Mouse (Mus musculus): Measurements from ENCODE around the gene Krt86. TPM values are rescaled to one million over a fixed set of nuclear protein-coding genes. Genes with fewer than 3 reads are reported as not detected.
A peak's percentile ranks its signal among the peaks of the same experiment; 100 is the strongest.
"Not testable (repeated sequence)": the region's sequence is repeated elsewhere in the genome, so short reads cannot be mapped to it uniquely, and the experiment has no call there.

The Krt86 gene
- total RNA-seq, 2 experiments from 2014 or later: not detected

- intact Hi-C loops (cut with DNase I; ENCODE audit: low total_unique reads): no loop called here
- DNase-seq: no peak
Measured at GRCm38 (mm10) chr15:101485911-101486635, 12.8 kb downstream of the Krt86 start.

- DNase-seq: no peak
- intact Hi-C loops (cut with DNase I; ENCODE audit: low total_unique reads): loop anchor here (10.0 kb wide), 1 partner anchor 147 kb away; no protein-coding TSS in a partner anchor
Measured at GRCm38 (mm10) chr15:101491431-101491830, 18.2 kb downstream of the Krt86 start, which contains the start of gene Krt83. Krt83 (minus strand) TSS chr15:101491512.

- intact Hi-C loops (cut with DNase I; ENCODE audit: low total_unique reads): loop anchor here (10.0 kb wide), 1 partner anchor 148 kb away; no protein-coding TSS in a partner anchor
- DNase-seq: no peak
Measured at GRCm38 (mm10) chr15:101492718-101493117, 19.4 kb downstream of the Krt86 start.

- intact Hi-C loops (cut with DNase I; ENCODE audit: low total_unique reads): loop anchor here (10.0 kb wide), 1 partner anchor 149 kb away; no protein-coding TSS in a partner anchor
Measured at GRCm38 (mm10) chr15:101493713-101494112, 20.4 kb downstream of the Krt86 start.

GRCm38 (mm10) chr15:101494203-101494602, 20.9 kb downstream of the Krt86 start:
- DNase-seq: no peak
- intact Hi-C loops (cut with DNase I; ENCODE audit: low total_unique reads): loop anchor here (10.0 kb wide), 1 partner anchor 149 kb away; no protein-coding TSS in a partner anchor

More at GRCm38 (mm10) chr15:101493713-101494112, 20.4 kb downstream of the Krt86 start:
- no peak for DNase-seq

- intact Hi-C loops (cut with DNase I; ENCODE audit: low total_unique reads): loop anchor here (10.0 kb wide), 1 partner anchor 150 kb away; no protein-coding TSS in a partner anchor
- no peak for DNase-seq
Measured at GRCm38 (mm10) chr15:101495266-101495665, 22.0 kb downstream of the Krt86 start.

- no peak for DNase-seq
- intact Hi-C loops (cut with DNase I; ENCODE audit: low total_unique reads): loop anchor here (10.0 kb wide), 1 partner anchor 152 kb away; no protein-coding TSS in a partner anchor
Measured at GRCm38 (mm10) chr15:101497181-101497580, 23.9 kb downstream of the Krt86 start.

GRCm38 (mm10) chr15:101506896-101507758, 33.8 kb downstream of the Krt86 start:
- DNase-seq: no peak
- intact Hi-C loops (cut with DNase I; ENCODE audit: low total_unique reads): no loop called here

GRCm38 (mm10) chr15:101508247-101508646, 35.0 kb downstream of the Krt86 start:
- DNase-seq: no peak
- intact Hi-C loops (cut with DNase I; ENCODE audit: low total_unique reads): no loop called here

- intact Hi-C loops (cut with DNase I; ENCODE audit: low total_unique reads); DNase-seq: not testable (repeated sequence)
Measured at GRCm38 (mm10) chr15:101517161-101517560, 43.9 kb downstream of the Krt86 start, which contains the start of gene Gm49425. Gm49425 (minus strand) TSS chr15:101517261.

GRCm38 (mm10) chr15:101519792-101520191, 46.5 kb downstream of the Krt86 start:
- intact Hi-C loops (cut with DNase I; ENCODE audit: low total_unique reads): loop anchor here (5.0 to 10.0 kb wide), 2 partner anchors 185 to 453 kb away; no protein-coding TSS in a partner anchor
- peak; percentile 73 for DNase-seq

GRCm38 (mm10) chr15:101522556-101523232, 49.4 kb downstream of the Krt86 start:
- no peak for DNase-seq
- intact Hi-C loops (cut with DNase I; ENCODE audit: low total_unique reads): loop anchor here (5.0 to 10.0 kb wide), 2 partner anchors 188 to 450 kb away; no protein-coding TSS in a partner anchor

Other genes starting within 250 kb of the Krt86 start
- 1 to 10 TPM; 8.3 to 9.4 TPM for gene Grasp, start 249.3 kb upstream of the Krt86 start, total RNA-seq (2021)
- 10 to 100 TPM; 30.5 to 49.0 TPM for gene Nr4a1, start 219.2 kb upstream of the Krt86 start, total RNA-seq (2021)
- gene Atg101, start 189.2 kb upstream of the Krt86 start, total RNA-seq (2021): 10 to 100 TPM; 27.7 to 35.0 TPM
- gene 6030408B16Rik, start 180.3 kb upstream of the Krt86 start, total RNA-seq (2021): under 1 TPM; 0.22 to 0.29 TPM
- 1 to 10 TPM in 1 of 2 experiments, under 1 TPM in 1; 0.69 to 1.4 TPM for gene Krt80, start 103.3 kb upstream of the Krt86 start, total RNA-seq (2021)
- not detected for gene Krt7, start 62.4 kb upstream of the Krt86 start, total RNA-seq (2021)
- gene Krt87, start 34.7 kb upstream of the Krt86 start, total RNA-seq (2021): not detected
- not detected for gene Krt88, start 25.7 kb upstream of the Krt86 start, total RNA-seq (2021)
- gene Krt81, start 9.7 kb upstream of the Krt86 start, total RNA-seq (2021): not detected
- gene Krt83, start 18.0 kb downstream of the Krt86 start, total RNA-seq (2021): under 1 TPM in 1 of 2 experiments, not detected in 1; 0.14 TPM
- gene Gm49425, start 43.8 kb downstream of the Krt86 start, total RNA-seq (2021): not detected
- under 1 TPM in 1 of 2 experiments, not detected in 1; 0.08 TPM for gene Krt84, start 59.3 kb downstream of the Krt86 start, total RNA-seq (2021)
- gene Krt82, start 77.2 kb downstream of the Krt86 start, total RNA-seq (2021): not detected
- gene Krt90, start 89.5 kb downstream of the Krt86 start, total RNA-seq (2021): not detected
- gene Krt75, start 100.4 kb downstream of the Krt86 start, total RNA-seq (2021): not detected
- gene Gm5414, start 154.7 kb downstream of the Krt86 start, total RNA-seq (2021): not detected
- gene Gm5478, start 173.9 kb downstream of the Krt86 start, total RNA-seq (2021): not detected
- not detected for gene Krt6b, start 206.8 kb downstream of the Krt86 start, total RNA-seq (2021)
- gene Krt6a, start 220.8 kb downstream of the Krt86 start, total RNA-seq (2021): not detected
- gene Krt5, start 239.4 kb downstream of the Krt86 start, total RNA-seq (2021): not detected